Mouse (Mus musculus) liver, postnatal 0 days (tissue): ENCODE data around the gene Sobp.

ENCODE experiments used
- CTCF ChIP-seq: sonication (generic); IDR thresholded peaks from 2 replicates; pipeline ENCODE4 v1.5.1; 2016; ENCODE audit warnings: antibody characterized with exemption, low read depth
- EP300 ChIP-seq: IDR thresholded peaks from 2 replicates; pipeline ENCODE4 v1.6.1; 2016; ENCODE audit warnings: antibody characterized with exemption, low read depth, mild to moderate bottlenecking

GRCm38 (mm10) chr10:42955205-42955604 lies 219.1 kb downstream of the Sobp start:
- TF ChIP-seq CTCF (no peak), EP300 (no peak)
